8 mouse cellular contexts compared by ENCODE assay signal in genomic region chr4:115935835-115936581, GRCm38 (mm10). TPM values are rescaled to one million over a fixed set of nuclear protein-coding genes. Genes with fewer than 3 reads are reported as not detected.
DNase-seq lines count a peak whose midpoint lies in the region; ATAC-seq and TF ChIP-seq lines count a peak whose summit lies in the region.

No protein-coding gene starts in this region.

- ATAC-seq in forebrain, embryonic 12.5 days (ENCODE audit: low FRiP score), result no peak
- ATAC-seq in forebrain, postnatal 0 days, result no peak
- ATAC-seq in lung, postnatal 0 days, result no peak
- no peak for ATAC-seq in intestine, postnatal 0 days
- ATAC-seq in stomach, embryonic 15.5 days (ENCODE audit: insufficient read depth, low FRiP score, low read depth), result no peak

- WGBS in forebrain, embryonic 12.5 days, result under 1% methylated on average over 36 of the region's 36 CpGs
- under 1% methylated on average over 36 of the region's 36 CpGs for WGBS in forebrain, postnatal 0 days
- 2% methylated on average over 36 of the region's 36 CpGs for WGBS in lung, postnatal 0 days
- 1% methylated on average over 36 of the region's 36 CpGs for WGBS in intestine, postnatal 0 days
- under 1% methylated on average over 36 of the region's 36 CpGs for WGBS in stomach, embryonic 15.5 days

- TF ChIP-seq EP300 in lung, postnatal 0 days (IDR thresholded peaks at IDR 0.05), result no peak

- DNase-seq in forebrain, postnatal 0 days, result no peak
- no peak for DNase-seq in lung, postnatal 0 days (ENCODE audit: low spot score)
- no peak for DNase-seq in lung, postnatal 14 days
- no peak for DNase-seq in right cerebral cortex, postnatal 14 days
- DNase-seq in thymus, postnatal 25 days, result no peak

- no peaks in the 10 kb centered on the region for H3K36me3 ChIP-seq in forebrain, embryonic 12.5 days (replicated peaks)
- no peaks in the 10 kb centered on the region for H3K36me3 ChIP-seq in forebrain, postnatal 0 days (ENCODE audit: insufficient read depth)
- no peaks in the 10 kb centered on the region for H3K36me3 ChIP-seq in lung, postnatal 0 days (ENCODE audit: insufficient read depth, low read length)
- no peaks in the 10 kb centered on the region for H3K36me3 ChIP-seq in intestine, postnatal 0 days (ENCODE audit: control insufficient read depth, insufficient read depth)
- no peaks in the 10 kb centered on the region for H3K36me3 ChIP-seq in stomach, embryonic 15.5 days

- no peak for TF ChIP-seq CTCF in forebrain, postnatal 0 days (IDR thresholded peaks at IDR 0.05; ENCODE audit: low read depth)
- no peak for TF ChIP-seq CTCF in lung, postnatal 0 days (IDR thresholded peaks at IDR 0.05)
- TF ChIP-seq CTCF in intestine, postnatal 0 days (IDR thresholded peaks at IDR 0.05; ENCODE audit: low read depth), result no peak

- H3K27me3 ChIP-seq in forebrain, embryonic 12.5 days, result peaks cover 100% of the 10 kb centered on the region
- H3K27me3 ChIP-seq in forebrain, postnatal 0 days (ENCODE audit: insufficient read depth, low read length), result peaks cover 71% of the 10 kb centered on the region
- H3K27me3 ChIP-seq in lung, postnatal 0 days (replicated peaks; ENCODE audit: insufficient read depth, low read length), result peaks cover 74% of the 10 kb centered on the region
- peaks cover 98% of the 10 kb centered on the region for H3K27me3 ChIP-seq in intestine, postnatal 0 days (replicated peaks; ENCODE audit: control insufficient read depth, insufficient read depth, low read length)
- H3K27me3 ChIP-seq in stomach, embryonic 15.5 days (replicated peaks), result peaks cover 98% of the 10 kb centered on the region

- H3K4me1 ChIP-seq in forebrain, embryonic 12.5 days, result peaks cover 43% of the 10 kb centered on the region
- no peaks in the 10 kb centered on the region for H3K4me1 ChIP-seq in forebrain, postnatal 0 days (ENCODE audit: insufficient read depth)
- no peaks in the 10 kb centered on the region; the same call in 1 of the 2 replicates for H3K4me1 ChIP-seq in lung, postnatal 0 days (ENCODE audit: insufficient read depth, low read depth, low read length)
- H3K4me1 ChIP-seq in intestine, postnatal 0 days (replicated peaks; ENCODE audit: control insufficient read depth, insufficient read depth, low read length), result no peaks in the 10 kb centered on the region
- H3K4me1 ChIP-seq in stomach, embryonic 15.5 days, result peaks cover 11% of the 10 kb centered on the region

- peak overlapping the region; percentile 10 for H3K4me3 ChIP-seq in forebrain, embryonic 12.5 days (replicated peaks)
- H3K4me3 ChIP-seq in forebrain, postnatal 0 days (ENCODE audit: low read depth, low read length), result no peak overlapping the region
- 0 out of 2 replicates have a peak overlapping the region, but pooled peaks have one; percentile 12 for H3K4me3 ChIP-seq in lung, postnatal 0 days (ENCODE audit: low read depth, low read length)
- H3K4me3 ChIP-seq in intestine, postnatal 0 days (ENCODE audit: low read depth, low read length), result no peak overlapping the region; the same call in 1 of the 2 replicates
- H3K4me3 ChIP-seq in stomach, embryonic 15.5 days (replicated peaks), result peak overlapping the region; percentile 3; the same call in 1 of the 2 replicates

- no peaks in the 10 kb centered on the region for H3K9me3 ChIP-seq in forebrain, embryonic 12.5 days
- no peaks in the 10 kb centered on the region for H3K9me3 ChIP-seq in forebrain, postnatal 0 days (ENCODE audit: low read length)
- H3K9me3 ChIP-seq in lung, postnatal 0 days (ENCODE audit: low read length), result no peaks in the 10 kb centered on the region
- H3K9me3 ChIP-seq in intestine, postnatal 0 days (ENCODE audit: control insufficient read depth), result no peaks in the 10 kb centered on the region
- H3K9me3 ChIP-seq in stomach, embryonic 15.5 days, result no peaks in the 10 kb centered on the region

- H3K4me2 ChIP-seq in forebrain, embryonic 12.5 days, result peak overlapping the region; percentile 17
- H3K4me2 ChIP-seq in forebrain, postnatal 0 days (ENCODE audit: low read depth), result no peak overlapping the region
- 0 out of 2 replicates have a peak overlapping the region, but pooled peaks have one; percentile 11 for H3K4me2 ChIP-seq in lung, postnatal 0 days (replicated peaks; ENCODE audit: low read depth, low read length)
- peak overlapping the region; percentile 18; the same call in 1 of the 2 replicates for H3K4me2 ChIP-seq in intestine, postnatal 0 days (replicated peaks; ENCODE audit: low read depth)
- H3K4me2 ChIP-seq in stomach, embryonic 15.5 days, result no peak overlapping the region

- H3K9ac ChIP-seq in forebrain, embryonic 12.5 days, result no peak overlapping the region
- H3K9ac ChIP-seq in forebrain, postnatal 0 days, result no peak overlapping the region
- H3K9ac ChIP-seq in lung, postnatal 0 days (replicated peaks; ENCODE audit: low read depth), result no peak overlapping the region
- H3K9ac ChIP-seq in intestine, postnatal 0 days (ENCODE audit: low read depth, low read length), result no peak overlapping the region
- H3K9ac ChIP-seq in stomach, embryonic 15.5 days, result no peak overlapping the region

- no peak overlapping the region for H3K27ac ChIP-seq in forebrain, embryonic 12.5 days
- H3K27ac ChIP-seq in forebrain, postnatal 0 days (ENCODE audit: low read depth, low read length), result no peak overlapping the region
- no peak overlapping the region for H3K27ac ChIP-seq in lung, postnatal 0 days (ENCODE audit: low read length)
- H3K27ac ChIP-seq in intestine, postnatal 0 days (ENCODE audit: low read depth, low read length), result no peak overlapping the region
- no peak overlapping the region for H3K27ac ChIP-seq in stomach, embryonic 15.5 days

RNA-seq across cellular contexts. Expression of gene Dmbx1, which starts 3.7 kb away (rescaled TPM):
- polyA plus RNA-seq in forebrain, embryonic 12.5 days (2016; fragmentation: Nextera tagmentation; extraction: Ambion mirVana), result 0.51 and 0.87 TPM in 2 replicates
- 0.15 TPM in 1 of 2 replicates, not detected in the other for total RNA-seq in forebrain, postnatal 0 days (2014; rRNA removed)
- 0.18 and 0.23 TPM in 2 replicates for polyA plus RNA-seq in forebrain, postnatal 0 days (2015; fragmentation: Nextera tagmentation; extraction: Ambion mirVana)
- polyA plus RNA-seq in lung, postnatal 0 days (2015; fragmentation: Nextera tagmentation; extraction: Ambion mirVana), result not detected in 2 replicates
- not detected in 2 replicates for polyA plus RNA-seq in intestine, postnatal 0 days (2015; fragmentation: Nextera tagmentation; extraction: Ambion mirVana)
- polyA plus RNA-seq in stomach, embryonic 15.5 days (2015; fragmentation: Nextera tagmentation; extraction: Ambion mirVana), result 0.03 TPM in 1 of 2 replicates, not detected in the other

RNA-seq across cellular contexts. Expression of gene 6430628N08Rik, which starts 45.5 kb away (rescaled TPM):
- not detected in 2 replicates for polyA plus RNA-seq in forebrain, embryonic 12.5 days (2016; fragmentation: Nextera tagmentation; extraction: Ambion mirVana)
- total RNA-seq in forebrain, postnatal 0 days (2014; rRNA removed), result 1.3 and 1.4 TPM in 2 replicates
- 0.54 and 0.62 TPM in 2 replicates for polyA plus RNA-seq in forebrain, postnatal 0 days (2015; fragmentation: Nextera tagmentation; extraction: Ambion mirVana)
- not detected in 2 replicates for polyA plus RNA-seq in lung, postnatal 0 days (2015; fragmentation: Nextera tagmentation; extraction: Ambion mirVana)
- polyA plus RNA-seq in intestine, postnatal 0 days (2015; fragmentation: Nextera tagmentation; extraction: Ambion mirVana), result not detected in 2 replicates
- polyA plus RNA-seq in stomach, embryonic 15.5 days (2015; fragmentation: Nextera tagmentation; extraction: Ambion mirVana), result not detected in 2 replicates

RNA-seq across cellular contexts. Expression of gene Kncn, which starts 51.8 kb away (rescaled TPM):
- not detected in 2 replicates for polyA plus RNA-seq in forebrain, embryonic 12.5 days (2016; fragmentation: Nextera tagmentation; extraction: Ambion mirVana)
- 0.38 TPM in 1 of 2 replicates, not detected in the other for total RNA-seq in forebrain, postnatal 0 days (2014; rRNA removed)
- polyA plus RNA-seq in forebrain, postnatal 0 days (2015; fragmentation: Nextera tagmentation; extraction: Ambion mirVana), result 0.10 and 0.44 TPM in 2 replicates
- not detected in 2 replicates for polyA plus RNA-seq in lung, postnatal 0 days (2015; fragmentation: Nextera tagmentation; extraction: Ambion mirVana)
- polyA plus RNA-seq in intestine, postnatal 0 days (2015; fragmentation: Nextera tagmentation; extraction: Ambion mirVana), result not detected in 2 replicates
- not detected in 2 replicates for polyA plus RNA-seq in stomach, embryonic 15.5 days (2015; fragmentation: Nextera tagmentation; extraction: Ambion mirVana)

Comparison
In these comparisons a context has a peak if more than half of its experiments do, and no peak if none do; other contexts are left out.
1. H3K4me2 ChIP-seq: peak in forebrain, embryonic 12.5 days (single experiment), lung, postnatal 0 days (single experiment) and intestine, postnatal 0 days (single experiment); none in forebrain, postnatal 0 days (single experiment) and stomach, embryonic 15.5 days (single experiment).
2. H3K4me3 ChIP-seq: peak in forebrain, embryonic 12.5 days (single experiment), lung, postnatal 0 days (single experiment) and stomach, embryonic 15.5 days (single experiment); none in forebrain, postnatal 0 days (single experiment) and intestine, postnatal 0 days (single experiment).